Mouse (Mus musculus): ENCODE measurements at regions not wholly inside any gene's neighbourhood (a gene's known extent, or its start where the extent isn't known, plus 50 kb on each side); places are given as distances from the start of the nearest gene placed in this dataset.

DNA sequence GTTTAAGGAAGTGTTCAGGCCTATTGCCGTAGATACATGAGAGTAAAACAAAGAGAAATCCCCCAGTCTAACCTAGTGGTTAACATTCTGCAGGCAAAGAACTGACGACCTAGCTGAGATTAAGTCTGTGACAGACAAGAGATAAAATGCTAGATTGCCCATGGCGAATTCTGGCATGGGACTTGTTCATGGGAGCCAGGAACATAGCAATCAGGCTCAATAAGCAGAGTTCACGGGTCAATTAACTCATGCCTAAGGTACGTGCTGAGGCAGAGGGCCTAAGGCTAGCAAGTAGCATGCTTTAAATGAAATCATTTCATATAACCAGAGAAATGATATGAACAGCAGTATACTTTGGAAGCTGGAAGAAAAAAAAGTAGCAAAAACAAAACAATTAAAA is 1119.2 kb upstream of the Adgrl2 start:
- DNase-seq, result no peak

DNA sequence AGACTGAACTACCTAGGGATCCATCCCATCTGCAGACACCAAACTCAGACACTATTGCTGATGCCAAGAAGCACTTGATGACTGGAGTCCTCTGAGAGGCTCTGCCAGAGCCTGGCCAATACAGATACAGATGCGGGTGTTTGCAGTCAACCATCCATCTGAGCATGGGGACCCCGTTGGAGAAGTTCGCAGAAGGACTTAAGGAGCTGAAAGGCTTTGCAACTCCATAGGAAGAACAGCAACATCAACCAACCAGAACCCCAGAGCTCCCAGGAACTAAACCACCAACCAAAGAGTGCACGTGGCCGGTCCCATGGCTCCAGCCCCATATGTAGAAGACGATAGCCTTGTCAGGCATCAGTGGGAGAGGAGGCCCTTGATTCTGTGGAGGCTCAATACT is 1121.9 kb upstream of the Adgrl2 start:
- no peak for DNase-seq

DNA sequence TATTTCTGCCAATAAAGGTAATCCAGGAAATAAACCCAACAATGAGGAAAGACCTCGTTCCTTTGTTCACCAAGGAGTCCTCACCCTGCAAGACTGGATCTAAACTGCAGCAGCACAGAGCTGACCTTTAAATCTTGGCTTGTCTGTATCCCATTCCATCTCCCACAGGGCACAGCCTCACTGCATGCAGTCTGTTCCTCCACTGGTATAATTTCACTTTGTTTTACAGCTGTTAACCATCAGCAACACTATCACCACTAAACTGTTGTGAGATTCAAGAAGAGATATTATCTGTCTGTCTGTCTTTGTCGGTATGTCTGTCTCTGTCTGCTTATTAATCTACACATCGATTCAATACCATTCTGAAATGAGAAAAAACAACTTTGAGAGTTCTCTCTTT is 1129.5 kb upstream of the Adgrl2 start:
- DNase-seq, result no peak

DNA sequence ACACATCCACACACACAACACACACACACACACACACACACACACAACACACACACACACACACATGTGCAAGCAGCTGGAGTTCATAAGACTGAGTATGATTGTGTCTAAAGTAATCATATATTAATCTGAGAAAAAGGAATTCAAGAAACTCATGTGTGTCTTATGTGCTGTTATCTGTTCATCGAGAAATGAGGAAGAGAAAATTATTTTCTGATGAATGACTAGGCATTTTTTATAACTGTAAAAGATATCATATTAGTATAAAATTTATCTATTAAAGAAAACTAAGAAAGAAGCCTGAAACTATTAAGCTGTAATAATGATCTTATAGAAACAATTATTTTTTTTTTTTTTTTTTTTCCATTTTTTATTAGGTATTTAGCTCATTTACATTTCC is 1156.3 kb upstream of the Adgrl2 start:
- no peak for DNase-seq

DNA sequence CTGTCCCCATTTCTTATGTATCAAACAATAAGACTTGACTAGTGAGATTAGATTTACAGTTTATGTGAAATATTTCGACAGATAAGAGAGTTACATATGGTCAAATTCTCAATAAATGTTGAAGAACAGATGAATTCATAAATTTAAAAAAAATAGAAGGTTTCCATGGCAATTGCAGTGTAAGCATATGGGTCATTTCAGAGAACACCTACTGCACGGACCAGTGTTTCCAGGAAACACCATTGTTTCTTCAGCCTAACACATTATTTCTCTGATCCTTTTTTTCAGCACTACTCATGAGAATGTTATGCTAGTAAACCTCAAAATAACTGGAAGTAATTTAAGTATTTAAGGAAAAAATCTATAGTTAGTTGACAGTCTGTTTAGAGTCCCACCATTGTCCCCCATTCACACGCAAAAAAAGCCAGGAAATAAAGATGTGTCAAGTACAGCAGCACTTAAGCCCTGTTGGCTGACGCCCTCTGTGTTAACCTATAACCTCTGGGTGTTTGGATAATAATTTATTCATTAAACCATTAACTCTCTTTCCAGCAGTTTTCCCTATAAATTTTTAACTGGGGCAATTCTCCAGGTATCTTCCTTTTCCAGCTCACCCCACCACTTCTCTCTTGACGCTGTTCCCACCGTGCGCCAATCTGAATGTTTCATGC is 1160.9 kb upstream of the Adgrl2 start:
- DNase-seq, result no peak

DNA sequence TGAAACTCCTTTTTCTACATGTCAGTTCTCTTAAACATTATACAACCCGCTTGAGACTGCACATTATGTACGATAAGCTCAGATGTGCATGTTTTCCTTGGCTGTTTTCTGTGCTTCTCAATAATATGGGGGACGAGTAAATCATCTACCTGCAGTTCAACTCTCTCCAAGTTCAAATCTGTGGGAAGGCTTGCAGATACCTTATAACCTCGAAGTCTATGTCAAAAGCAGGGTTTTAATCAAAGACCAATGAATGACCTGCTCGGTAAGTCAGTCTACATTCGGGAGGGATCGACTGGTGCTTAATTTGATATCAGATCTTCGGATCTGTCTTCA is 1161.4 kb upstream of the Adgrl2 start:
- DNase-seq, result no peak

DNA sequence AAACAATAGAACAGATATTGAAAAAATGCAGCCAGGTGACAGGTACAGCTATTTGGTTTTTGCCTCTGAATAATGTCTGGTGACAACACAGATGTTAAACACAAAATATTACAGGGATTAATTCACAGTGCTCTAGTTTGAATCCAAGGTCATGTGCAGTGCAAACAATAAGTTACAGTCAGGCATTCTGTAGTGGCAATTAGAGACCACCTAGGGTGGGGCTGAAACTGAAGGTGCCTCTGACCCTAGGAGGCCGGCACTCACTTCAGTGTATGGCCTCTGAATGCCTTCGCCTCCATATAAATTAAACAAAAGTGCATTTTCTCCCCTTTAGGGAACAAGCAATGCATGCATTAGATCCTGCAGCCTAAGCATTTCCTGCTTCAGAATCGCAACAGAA is 1162.5 kb upstream of the Adgrl2 start:
- DNase-seq, result no peak

DNA sequence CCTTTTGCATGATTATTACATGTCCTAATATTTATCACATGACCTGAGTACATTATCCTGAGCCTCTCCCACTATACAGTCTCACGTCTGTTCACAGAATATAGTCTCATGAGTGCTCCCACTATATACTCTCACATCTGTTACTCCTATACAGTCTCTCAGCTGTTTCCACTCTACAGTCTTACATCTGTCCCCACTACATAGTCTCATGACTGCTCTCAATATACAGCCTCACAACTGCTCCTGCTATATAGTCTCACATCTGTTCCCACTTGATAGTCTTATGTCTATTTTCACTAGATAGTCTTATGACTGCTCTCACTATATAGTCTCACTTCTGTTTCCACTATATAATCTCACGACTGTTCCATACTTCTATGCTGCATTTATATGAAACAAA is 1195.5 kb upstream of the Adgrl2 start:
- DNase-seq, result no peak

DNA sequence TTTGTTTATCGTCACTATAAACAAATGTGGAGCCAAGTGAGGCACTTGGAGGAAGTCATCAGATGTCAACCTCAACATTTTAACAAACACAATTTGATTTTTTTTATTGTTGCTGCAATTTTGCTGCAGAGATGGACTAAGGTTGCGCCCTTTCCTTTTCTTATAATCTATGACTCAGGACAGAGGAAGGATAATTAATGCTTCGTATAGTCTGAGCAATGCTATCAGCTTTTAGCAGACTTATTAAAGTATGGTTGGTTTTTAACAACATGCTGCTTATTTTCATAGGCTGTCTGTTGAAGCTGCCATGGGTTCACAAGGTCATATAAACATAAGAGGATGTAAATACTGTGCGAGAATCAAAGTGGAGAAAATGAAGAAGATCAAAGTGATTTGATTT is 1202.8 kb upstream of the Adgrl2 start:
- DNase-seq, result no peak

DNA sequence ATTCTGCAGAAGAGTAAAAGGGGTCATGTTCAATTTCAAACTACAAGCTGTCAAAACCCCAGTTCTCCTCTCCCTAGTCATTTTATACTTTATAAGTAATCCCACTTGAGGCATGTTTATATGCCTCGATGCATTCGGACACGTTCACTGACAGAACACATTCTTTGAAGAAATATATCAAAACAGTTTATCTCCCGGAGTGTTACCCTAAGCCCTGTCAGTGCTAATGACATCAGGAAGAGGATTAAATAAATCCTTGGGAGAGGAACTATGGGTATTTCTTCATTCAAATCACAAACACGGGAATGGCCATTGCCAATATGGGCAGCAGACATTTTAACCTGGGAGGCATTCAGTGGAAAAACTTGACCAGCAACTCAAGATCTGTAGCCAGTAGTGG is 1208.1 kb upstream of the Adgrl2 start:
- no peak for DNase-seq

DNA sequence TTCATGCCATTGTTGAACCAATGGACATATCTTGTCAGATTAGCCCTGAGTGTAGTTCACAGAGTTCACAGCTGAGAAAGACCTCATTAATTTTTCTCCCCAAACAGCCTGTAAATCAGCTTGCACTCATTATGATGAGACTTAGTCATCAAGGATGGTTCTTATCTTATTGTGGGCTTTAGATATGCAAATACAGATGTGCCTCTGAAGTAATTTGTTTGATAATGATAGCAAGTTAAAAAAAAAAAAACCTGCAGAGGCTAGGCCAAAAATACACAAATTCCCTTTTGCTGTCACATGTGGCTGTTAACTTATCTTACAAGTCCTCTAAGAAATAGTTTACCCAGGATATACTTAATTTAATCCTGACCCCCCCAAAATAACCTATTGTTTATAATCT is 1215.5 kb upstream of the Adgrl2 start:
- no peak for DNase-seq

DNA sequence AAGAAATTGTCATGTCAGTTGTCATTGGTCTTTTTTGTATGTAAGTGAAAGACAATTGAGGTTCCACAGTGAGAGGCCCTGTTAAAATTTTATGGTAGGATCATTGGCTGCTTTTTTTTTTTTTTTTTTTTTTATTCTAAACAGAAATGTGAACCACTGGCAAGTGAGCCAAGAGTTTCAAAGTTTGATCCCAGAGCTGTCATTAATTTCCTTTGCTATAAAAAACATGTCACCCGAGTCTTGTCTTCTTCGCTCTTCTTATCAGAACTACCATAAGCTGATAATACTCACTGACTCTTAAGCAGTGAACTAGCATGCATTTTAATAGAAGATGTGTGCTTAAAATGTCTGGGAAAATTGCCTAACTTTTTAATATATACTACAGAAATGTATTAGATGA is 1204.4 kb upstream of the Adgrl4 start:
- no peak for DNase-seq

DNA sequence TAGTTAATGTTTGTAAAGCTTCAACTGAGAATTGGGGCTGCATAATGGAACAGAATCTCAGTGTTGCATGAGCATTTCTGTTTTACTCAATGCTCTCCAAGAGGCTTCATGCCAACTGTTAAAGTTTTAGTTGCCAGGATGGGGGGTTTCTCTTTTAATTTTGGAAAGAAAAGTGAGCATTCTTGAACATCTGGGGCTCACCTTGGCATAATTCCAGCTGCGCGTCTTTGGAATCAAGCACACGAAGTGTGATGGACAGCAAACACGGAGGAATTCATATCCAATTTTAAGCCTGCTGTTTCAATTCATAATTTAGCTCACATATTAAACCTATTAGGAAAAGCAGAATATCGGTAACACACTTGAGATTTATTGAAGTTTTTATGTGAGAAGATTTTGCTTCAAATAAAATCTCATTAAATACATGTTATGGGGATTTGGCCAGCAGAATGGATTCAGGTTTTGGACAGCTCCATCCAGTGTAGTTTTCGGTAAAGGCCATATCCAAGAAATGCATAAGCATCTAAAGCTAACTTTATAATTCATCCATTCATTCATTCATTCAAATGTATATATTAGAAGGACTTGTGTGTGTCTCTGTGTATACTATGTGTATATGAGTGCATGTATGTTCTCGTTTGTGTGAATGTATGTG is 1200.6 kb upstream of the Adgrl4 start:
- no peak for DNase-seq

DNA sequence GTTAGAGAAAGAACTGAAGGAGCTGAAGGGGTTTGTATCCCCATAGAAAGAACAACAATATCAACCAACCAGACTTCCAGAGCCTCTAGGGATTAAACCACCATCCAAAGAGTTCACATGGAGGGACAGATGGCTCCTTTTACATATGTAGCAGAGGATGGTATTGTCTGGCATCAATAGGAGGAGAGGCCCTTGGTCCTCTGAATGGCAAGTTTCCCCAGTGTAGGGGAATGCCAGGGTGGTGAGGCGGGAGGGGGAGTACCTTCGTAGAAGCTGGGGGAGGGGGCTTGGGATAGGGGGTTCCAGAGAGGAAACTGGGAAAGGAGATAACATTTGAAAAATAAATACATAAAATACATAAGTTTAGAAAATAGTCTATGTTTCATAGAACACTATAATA is 1162.6 kb upstream of the Adgrl4 start:
- no peak for DNase-seq

DNA sequence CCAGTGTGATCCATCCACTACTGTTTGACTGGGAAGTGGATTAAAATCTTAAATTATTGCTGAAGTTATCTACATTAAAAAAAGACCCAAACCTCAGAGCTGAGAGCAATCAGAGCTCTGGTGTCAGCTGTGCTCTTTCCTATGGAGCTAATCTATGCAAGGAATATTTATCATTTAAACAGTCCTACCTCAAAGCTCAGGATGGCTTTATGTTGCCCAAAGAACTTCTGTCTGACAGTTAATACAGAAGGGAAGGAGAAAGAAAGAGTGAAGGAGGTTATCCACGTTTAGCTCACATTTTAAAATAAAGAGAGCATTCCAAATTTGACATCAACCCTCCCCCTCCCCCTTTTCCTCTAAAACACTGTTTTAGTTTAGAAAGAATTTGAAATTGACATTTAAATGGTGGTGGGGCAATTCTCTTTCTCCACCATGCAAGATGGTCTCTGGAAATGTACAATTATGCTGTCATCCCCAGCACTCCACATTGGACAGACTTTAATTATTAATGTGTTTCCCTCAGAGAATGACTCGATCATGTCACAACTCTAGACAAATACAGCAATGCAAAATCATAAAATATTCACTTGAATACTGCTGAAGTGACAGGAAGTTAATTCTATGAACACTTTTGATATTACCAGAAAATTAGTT is 1141.5 kb upstream of the Adgrl4 start:
- DNase-seq, result no peak

DNA sequence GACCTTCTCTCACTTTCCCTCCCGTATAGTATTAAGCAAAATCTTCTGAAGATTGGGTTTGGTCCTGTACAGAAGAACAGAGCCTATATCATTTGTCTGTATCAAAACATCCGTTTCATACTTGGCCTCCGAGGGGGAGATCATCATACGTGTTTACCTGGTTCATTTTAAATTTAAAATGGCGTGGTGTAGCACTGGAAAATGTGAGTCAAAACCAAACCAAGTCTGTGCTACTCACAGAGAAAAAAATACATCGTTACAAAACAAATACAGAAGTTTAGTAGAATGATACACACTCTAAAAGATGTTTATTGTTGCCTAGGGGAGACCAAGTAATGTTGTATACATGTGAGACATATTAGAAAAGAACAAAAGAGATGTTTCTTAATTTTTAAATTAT is 1108.9 kb upstream of the Adgrl4 start:
- no peak for DNase-seq

DNA sequence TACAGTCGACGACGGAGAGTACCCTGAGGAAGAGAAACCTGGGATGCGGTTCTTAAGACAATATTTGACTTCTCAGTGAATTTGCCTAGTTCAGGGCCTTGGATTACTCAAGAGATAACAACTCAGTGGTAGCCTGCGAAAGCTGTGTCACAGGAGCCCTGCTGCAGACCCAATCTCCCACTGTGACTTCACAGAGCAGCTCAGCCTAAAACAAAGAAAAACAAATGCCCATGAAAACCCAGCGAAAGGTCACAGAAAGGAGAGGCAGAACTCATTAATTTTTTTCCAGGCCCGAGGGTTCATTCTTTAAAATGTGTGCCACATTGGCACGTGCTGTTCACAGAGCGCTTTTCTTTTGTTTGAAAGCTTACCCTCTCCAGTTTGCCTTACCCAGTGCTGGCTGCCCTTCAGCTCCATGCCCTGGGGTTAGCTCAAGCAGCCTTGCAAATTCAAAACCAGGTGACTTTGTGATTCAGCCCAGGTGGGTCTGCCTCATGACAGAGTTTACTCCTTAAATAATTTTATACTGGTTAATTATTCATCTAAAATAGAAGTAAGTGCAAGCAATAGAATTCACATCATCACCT is 1085.5 kb upstream of the Adgrl4 start:
- no peak for DNase-seq

DNA sequence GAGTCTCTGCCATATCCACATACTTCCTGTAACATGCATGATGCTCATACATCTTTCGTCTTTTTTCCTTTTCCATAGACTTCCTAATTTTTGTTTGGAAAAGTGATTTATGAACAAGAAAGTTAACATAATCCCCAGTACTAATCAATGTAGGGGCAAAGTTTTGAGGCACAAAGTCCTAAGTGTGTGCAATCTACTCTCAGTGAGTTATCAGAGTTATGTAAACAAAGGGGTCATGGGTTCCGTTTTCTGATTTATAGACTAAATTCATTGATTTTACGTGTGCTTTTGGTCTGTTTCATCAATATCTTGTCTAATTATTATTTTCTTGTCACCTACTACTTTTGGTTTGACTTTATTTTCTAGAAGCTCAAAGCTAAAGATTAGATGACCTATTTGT is 1071.9 kb upstream of the Adgrl4 start:
- no peak for DNase-seq

DNA sequence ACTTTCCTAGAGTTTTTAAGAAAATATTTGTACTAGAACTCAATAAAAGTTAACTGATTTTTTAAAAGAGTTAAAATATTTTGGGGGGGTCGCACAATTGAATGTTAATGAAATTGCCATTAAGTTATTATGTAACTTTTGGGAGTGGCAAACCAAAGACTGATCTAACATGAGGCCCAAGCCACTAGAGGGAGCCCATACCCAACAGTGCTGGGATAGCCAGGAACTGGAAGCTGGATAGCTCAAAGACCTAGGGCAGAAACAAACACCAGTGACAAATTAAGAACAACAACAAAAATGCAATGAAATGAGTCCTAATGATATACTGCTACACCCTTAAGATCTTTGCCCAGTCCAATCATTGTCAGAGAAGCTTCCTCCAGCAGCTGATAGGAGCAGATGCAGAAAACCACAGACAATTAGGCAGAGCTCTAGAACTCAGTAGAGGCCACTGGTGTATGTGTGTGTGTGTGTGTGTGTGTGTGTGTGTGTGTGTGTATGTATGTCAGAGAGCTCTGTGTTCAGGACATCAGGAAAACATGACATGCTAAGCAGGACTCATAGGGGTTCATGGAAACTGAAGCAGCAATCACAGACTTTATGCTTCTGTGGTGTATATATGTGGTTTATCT is 1052.6 kb upstream of the Adgrl4 start:
- DNase-seq, result peak; percentile 50 to 58

DNA sequence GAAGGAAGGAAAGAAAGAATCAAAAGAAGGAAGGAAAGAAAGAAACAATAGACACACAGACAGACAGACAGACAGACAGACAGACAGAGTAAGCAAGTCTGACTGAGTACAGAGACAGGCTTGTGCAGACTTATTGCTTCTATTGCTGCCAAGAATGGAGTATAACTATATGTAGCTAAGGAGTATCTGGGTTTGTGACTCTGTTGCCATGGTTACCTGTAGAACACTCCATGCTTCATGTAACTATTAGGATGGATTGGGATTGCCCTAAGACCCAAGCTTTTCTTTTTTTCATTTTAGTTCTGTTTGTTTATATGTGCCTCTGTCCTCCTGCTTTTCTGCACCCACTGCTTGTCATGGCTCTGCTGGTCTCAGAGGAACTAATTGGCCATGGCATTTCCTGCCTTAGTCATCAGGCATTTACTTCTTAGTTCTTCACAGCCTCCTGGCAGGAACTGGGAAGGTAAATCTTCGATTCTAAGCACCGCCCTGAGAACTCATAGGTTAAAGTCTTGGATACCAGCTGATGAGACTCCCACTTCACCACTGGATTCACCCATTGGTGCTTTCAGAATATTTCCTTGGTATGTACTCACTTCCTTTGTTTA is 1035.9 kb upstream of the Adgrl4 start:
- no peak for DNase-seq

DNA sequence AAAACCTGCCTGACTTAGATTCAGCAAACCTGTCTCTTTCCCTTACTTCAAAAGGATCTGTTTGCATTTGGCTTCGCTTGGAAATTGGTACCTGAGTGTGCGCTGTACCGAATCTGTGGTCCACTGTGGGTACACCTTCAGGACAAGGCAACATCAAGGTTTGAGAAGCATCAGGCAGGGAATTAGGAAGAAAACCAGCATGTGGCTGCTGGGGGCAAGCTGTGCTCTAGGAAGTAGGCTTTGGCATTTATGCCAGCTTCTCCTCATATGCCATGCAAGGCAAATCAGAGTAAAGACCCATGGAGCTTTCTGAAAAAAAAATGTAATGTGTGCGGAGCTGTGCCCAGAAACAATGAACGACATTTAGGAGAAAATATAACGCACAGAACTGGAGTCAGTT is 1031.6 kb upstream of the Adgrl4 start:
- DNase-seq, result no peak

DNA sequence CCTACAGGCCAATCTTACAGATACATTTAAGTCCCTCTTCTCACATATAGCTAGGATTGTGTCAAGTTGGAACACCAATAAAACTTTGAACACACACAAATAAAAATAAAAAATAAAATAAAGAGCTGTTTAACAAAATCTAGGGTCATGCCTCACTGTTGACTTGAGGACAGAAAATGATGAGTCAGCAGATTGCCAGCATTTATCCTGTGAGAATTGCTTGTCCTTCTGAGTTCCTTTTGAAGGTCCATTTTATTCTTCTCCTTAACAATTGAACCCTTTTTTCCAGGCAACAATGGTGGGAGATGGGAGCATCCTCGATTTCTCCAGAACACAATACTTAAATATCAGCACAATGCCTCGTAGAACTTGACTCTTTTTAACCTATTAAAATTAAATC is 1022.4 kb upstream of the Adgrl4 start:
- no peak for DNase-seq

DNA sequence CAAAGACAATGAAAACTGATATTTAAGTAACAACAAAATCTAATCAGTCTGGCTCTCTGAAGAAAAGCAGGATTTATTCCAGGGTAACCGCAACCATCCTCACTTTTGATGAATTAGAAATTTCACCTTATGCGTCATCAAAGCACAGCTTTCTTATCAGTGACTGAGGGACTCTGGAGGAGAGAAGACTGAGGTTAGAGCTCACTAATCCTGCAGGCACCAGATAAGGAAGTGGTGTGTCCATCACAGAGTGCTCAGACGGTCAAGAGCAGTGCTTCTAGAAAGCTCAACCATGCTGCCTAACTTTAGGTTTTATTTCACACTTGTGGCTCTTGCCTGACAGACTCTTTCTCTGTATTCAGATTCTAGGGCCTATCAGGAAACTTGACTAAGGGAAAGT is 1021.2 kb upstream of the Adgrl4 start:
- DNase-seq, result no peak

Data from adrenal gland, postnatal 36 days (tissue).